Mouse (Mus musculus) ES-E14 (cell line): Measurements from ENCODE around the gene Arhgap19. TPM values are rescaled to one million over a fixed set of nuclear protein-coding genes. Genes with fewer than 3 reads are reported as not detected.

Experiments used
- DNase-seq: peaks from one replicate; pipeline ENCODE4 v3.0.0-alpha.2; 2013; ENCODE audit warnings: low read depth, low spot score
- H3K27ac ChIP-seq: 2 replicates; pipeline ENCODE4 v1.5.1; 2012; ENCODE audit warnings: low read depth, mild to moderate bottlenecking, low read length, moderate library complexity, mixed read lengths; ENCODE audit not compliant: poor library complexity, insufficient read depth, severe bottlenecking
- H3K36me3 ChIP-seq: 2 replicates; pipeline ENCODE4 v1.6.1; 2012; ENCODE audit warnings: mild to moderate bottlenecking, low read length, moderate library complexity, mixed read lengths; ENCODE audit not compliant: control insufficient read depth, poor library complexity, insufficient read depth, severe bottlenecking
- H3K4me1 ChIP-seq, 2 experiments: fragments of 150-350 bp in 1 of 2; sonication (generic) in 1 of 2; 2 replicates each; pipeline ENCODE4 v1.6.1; 2012; ENCODE audit warnings: low read length in 2 of 2, mild to moderate bottlenecking in 1 of 2, mixed read lengths in 1 of 2; ENCODE audit not compliant: control insufficient read depth in 2 of 2, insufficient read depth in 2 of 2, poor library complexity in 1 of 2
- H3K4me3 ChIP-seq, 2 experiments: fragments of 150-350 bp in 1 of 2; sonication (generic) in 1 of 2; 2 replicates each; pipeline ENCODE4 v1.5.1; 2012; ENCODE audit warnings: low read length in 2 of 2, low read depth in 1 of 2, mild to moderate bottlenecking in 1 of 2, mixed read lengths in 1 of 2; ENCODE audit not compliant: insufficient read depth in 1 of 2, poor library complexity in 1 of 2, severe bottlenecking in 1 of 2
- H3K9ac ChIP-seq: 2 replicates; pipeline ENCODE4 v1.6.1; 2012; ENCODE audit warnings: low read depth, mild to moderate bottlenecking, low read length, mixed read lengths; ENCODE audit not compliant: poor library complexity, insufficient read depth, severe bottlenecking
- H3K9me3 ChIP-seq: fragments of 150-350 bp; sonication (generic); 2 replicates; pipeline ENCODE4 v1.6.1; 2012; ENCODE audit warnings: low read depth, mild to moderate bottlenecking, low read length; ENCODE audit not compliant: control insufficient read depth, insufficient read depth
- CHD2 ChIP-seq: IDR thresholded peaks from 2 replicates; pipeline ENCODE4 v1.6.1; 2014; ENCODE audit warnings: mild to moderate bottlenecking, low read depth, low read length, inconsistent platforms
- HCFC1 ChIP-seq: IDR thresholded peaks from 2 replicates; pipeline ENCODE4 v1.6.1; 2012; ENCODE audit warnings: low read length, inconsistent platforms, borderline replicate concordance; ENCODE audit not compliant: insufficient read depth
- MAFK ChIP-seq: IDR thresholded peaks from 2 replicates; pipeline ENCODE4 v1.6.1; 2014; ENCODE audit warnings: mild to moderate bottlenecking, low read depth, low read length, inconsistent platforms; ENCODE audit not compliant: insufficient read depth
- ZC3H11A ChIP-seq: IDR thresholded peaks from 2 replicates; pipeline ENCODE4 v1.6.1; 2012; ENCODE audit warnings: low read depth, mild to moderate bottlenecking, inconsistent platforms, low read length, borderline replicate concordance
- ZNF384 ChIP-seq: IDR thresholded peaks from 2 replicates; pipeline ENCODE4 v1.6.1; 2012; ENCODE audit warnings: low read depth, low read length, inconsistent platforms
- in situ Hi-C, 2 experiments: fragments of 600-800 bp; cut with MboI; formaldehyde crosslinking; loops; one replicate each; pipeline ENCODE4 v1.15.1; 2025; ENCODE audit warnings: low sequenced_read_pairs in 2 of 2, inconsistent platforms in 1 of 2; ENCODE audit not compliant: unreplicated experiment in 2 of 2
- total RNA-seq: library from RNA; depleted of rRNA; stranded (reverse); fragments of 300-350 nt; gene quantifications from 2 replicates; pipeline ENCODE4 v1.2.3, GENCODE M21; 2012

Arhgap19 gene
- total RNA-seq, 1 experiment = 31.7 TPM

DNA sequence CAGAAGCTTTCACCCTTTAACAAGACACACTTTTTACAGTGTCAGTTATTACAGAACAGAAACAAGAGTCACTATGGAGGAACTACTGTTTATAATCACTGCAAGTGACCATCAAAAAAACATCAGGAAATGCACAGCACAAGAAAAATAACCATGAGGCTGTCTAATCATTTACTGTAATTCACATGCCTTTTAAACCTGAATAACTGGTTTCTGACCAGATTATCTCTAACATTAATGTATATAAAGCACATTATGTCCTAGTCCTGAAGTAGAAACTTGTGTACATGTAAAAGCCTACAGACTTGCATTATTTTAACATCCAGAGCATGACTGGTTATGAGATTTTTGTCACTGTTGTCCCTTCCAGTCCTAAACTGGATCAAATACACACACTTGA, 7.8 kb downstream of the Arhgap19 start:
- Histone ChIP-seq H3K27ac (no peak overlapping the region), H3K9me3 (no peaks in the 10 kb centered on the region), H3K4me3 (no peak overlapping the region), H3K4me1 (no peaks in the 10 kb centered on the region), H3K9ac (no peak overlapping the region), H3K36me3 (peaks cover 8% of the 10 kb centered on the region; the same call in 1 of the 2 replicates)
- in situ Hi-C loops = no loop called here
- no peak for DNase-seq
- no peak for TF ChIP-seq HCFC1
- TF ChIP-seq ZC3H11A = no peak
- TF ChIP-seq MAFK = no peak
- TF ChIP-seq CHD2 = no peak
- no peak for TF ChIP-seq ZNF384

DNA sequence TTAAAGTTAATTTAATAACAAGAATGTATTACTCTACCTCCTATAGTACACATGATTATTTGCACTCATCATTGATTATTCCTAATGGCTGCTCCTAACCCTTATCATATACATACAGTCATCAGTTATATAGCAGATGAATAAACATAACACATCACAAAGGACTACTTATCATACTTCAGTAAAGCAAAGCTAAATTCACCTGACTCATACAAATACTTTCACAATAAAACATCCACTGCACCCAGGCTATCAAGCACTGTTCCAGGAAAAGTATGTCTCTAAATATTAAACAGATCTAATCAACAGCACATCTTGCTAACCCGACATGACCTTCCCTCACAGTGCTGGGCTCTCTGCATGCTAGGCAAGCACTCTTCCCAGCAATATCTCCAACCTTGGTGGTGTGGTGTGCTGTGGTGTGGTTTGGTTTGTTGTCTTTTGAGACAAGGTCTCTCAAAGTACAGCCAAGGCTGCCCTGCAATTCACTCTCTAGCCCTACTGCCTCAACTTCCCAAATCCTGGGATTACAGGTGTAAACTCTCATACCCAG, 8.8 kb downstream of the Arhgap19 start:
- peaks cover 10% of the 10 kb centered on the region; the same call in 1 of the 2 replicates for H3K36me3 ChIP-seq

DNA sequence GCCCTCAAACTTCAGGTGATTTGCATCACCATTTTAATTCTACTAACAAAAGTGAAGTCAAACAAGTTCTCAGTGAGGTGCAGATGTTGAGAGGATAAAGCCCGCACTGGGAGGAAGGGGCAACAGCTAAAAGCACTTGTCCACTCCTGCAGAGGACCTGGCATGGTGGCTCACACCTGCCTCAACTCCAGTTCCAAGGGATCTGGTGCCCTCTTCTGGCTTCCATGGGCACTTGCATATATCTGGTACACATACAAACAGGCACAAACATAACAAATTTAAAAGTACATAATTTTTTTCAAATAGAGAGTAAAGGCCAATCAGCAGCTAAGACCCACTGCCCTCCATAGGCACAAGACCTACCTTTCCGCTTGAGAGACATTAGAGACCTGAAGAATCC, 10.5 kb downstream of the Arhgap19 start:
- Histone ChIP-seq H3K27ac (no peak overlapping the region), H3K36me3 (peaks cover 11% of the 10 kb centered on the region), H3K9me3 (no peaks in the 10 kb centered on the region), H3K9ac (no peak overlapping the region), H3K4me1 (no peaks in the 10 kb centered on the region), H3K4me3 (no peak overlapping the region)
- no peak for TF ChIP-seq CHD2
- no peak for TF ChIP-seq HCFC1
- no peak for TF ChIP-seq ZC3H11A
- TF ChIP-seq ZNF384 = no peak
- TF ChIP-seq MAFK = no peak
- in situ Hi-C loops = no loop called here
- DNase-seq = no peak

More for the DNA sequence above, 8.8 kb downstream of the Arhgap19 start:
- Histone ChIP-seq H3K4me3 (no peak overlapping the region), H3K9ac (no peak overlapping the region), H3K27ac (no peak overlapping the region), H3K9me3 (no peaks in the 10 kb centered on the region), H3K4me1 (no peaks in the 10 kb centered on the region)
- in situ Hi-C loops = no loop called here
- TF ChIP-seq HCFC1 = no peak
- TF ChIP-seq MAFK = no peak
- no peak for TF ChIP-seq CHD2
- no peak for TF ChIP-seq ZNF384
- no peak for TF ChIP-seq ZC3H11A
- no peak for DNase-seq

DNA sequence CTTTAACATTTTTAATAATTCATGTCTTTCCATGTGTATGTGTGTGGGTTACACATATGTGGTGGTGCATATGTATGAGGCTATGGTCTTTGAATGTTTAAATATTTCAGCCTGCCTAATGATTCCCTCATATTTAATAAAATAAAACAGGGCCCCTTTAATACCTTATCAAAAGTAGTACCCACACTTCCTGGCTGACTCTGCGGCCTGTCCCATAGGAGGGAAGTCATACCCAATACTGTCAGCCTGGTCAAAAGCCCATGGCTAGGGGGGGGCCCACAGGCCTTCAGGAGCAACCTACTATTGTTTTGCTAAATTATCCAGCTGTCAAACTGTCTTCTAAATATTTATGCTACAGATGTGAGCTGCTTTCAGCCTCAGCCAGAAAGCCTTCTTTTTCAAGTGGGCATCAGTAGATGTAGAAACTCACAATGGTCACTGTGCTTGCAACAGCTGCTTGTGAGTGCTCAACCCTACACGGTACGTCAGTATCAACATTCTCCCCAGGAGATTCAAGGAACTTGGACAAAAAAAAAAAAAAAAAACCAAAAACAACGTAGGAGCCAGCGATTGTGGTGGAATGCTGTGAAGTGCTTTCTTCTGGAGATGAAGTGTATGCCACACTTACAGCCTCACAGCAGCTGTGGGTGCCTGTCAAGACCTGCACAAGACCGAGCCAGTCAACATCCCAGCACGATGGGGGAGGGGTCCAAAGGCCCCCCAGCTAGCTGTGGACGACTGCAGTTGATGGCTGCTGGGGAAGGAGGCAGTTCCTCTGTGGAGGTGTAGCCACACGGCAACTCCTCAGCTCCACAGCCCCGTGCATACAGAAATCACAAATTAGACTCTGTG, 12.5 kb downstream of the Arhgap19 start:
- Histone ChIP-seq H3K4me1 (no peaks in the 10 kb centered on the region), H3K9me3 (no peaks in the 10 kb centered on the region), H3K36me3 (peaks cover 20% of the 10 kb centered on the region), H3K27ac (no peak overlapping the region), H3K4me3 (no peak overlapping the region), H3K9ac (no peak overlapping the region)
- in situ Hi-C loops = no loop called here
- no peak for DNase-seq
- TF ChIP-seq HCFC1 (no peak), MAFK (no peak), ZC3H11A (no peak), ZNF384 (no peak), CHD2 (no peak)
